Mouse (Mus musculus): ENCODE measurements around the gene Rrp7a.

The Rrp7a gene

GRCm38 (mm10) chr15:83111874-83112273 lies 10.7 kb downstream of the Rrp7a start:
- in situ Hi-C loops (cut with MboI, MseI): no loop called here

DNA sequence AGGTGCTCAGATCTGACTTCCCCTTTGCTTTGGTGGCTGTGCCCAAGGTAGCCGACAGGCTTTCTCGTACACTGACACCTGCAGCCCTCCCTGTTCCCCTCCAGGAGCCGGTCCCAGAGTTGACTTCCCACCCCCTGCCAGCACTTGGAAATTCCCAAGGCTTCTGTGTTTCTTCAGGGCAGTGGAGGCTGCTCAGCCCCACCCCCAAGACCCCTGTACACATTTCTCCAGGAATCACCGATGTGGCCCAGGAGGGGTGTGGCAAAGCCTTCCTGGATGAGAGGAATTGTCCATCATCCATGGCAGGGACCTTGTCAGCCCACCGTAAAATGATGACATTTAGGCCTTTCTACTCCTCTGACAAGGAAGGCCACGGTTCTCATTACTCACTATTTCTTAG lies 11.3 kb downstream of the Rrp7a start:
- in situ Hi-C loops (cut with MboI, MseI): no loop called here

- in situ Hi-C loops (cut with MboI, MseI): loop anchor here (10.0 kb wide), 2 partner anchors 63 to 303 kb away; no protein-coding TSS in a partner anchor
Observed at GRCm38 (mm10) chr15:83107814-83108213, 14.8 kb downstream of the Rrp7a start.

DNA sequence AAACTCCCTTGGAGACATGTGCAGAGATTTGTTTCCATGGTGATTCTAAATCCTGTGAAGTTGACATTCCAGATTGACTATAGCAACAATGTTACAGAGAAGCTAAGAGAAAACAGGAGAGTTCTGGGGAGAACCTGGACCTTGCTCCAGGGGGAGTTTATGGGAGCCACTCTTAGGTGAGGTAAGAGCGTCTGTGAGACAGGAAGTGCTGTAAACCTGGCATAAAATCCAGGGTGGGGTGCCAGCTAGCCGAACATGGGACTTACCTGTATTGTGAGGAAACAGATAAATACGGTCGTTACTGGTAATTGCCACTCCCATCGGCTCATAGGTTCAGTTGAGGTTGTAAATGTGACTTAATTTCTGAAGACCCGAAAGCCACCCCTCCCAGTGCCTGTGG lies 16.2 kb downstream of the Rrp7a start:
- in situ Hi-C loops (cut with MboI, MseI): loop anchor here (10.0 kb wide), 2 partner anchors 62 to 302 kb away; no protein-coding TSS in a partner anchor

- in situ Hi-C loops (cut with MboI, MseI): loop anchor here (10.0 kb wide), 2 partner anchors 58 to 298 kb away; no protein-coding TSS in a partner anchor
Observed at GRCm38 (mm10) chr15:83103111-83103510, 19.5 kb downstream of the Rrp7a start.

GRCm38 (mm10) chr15:83100332-83100662 lies 22.3 kb downstream of the Rrp7a start:
- in situ Hi-C loops (cut with MboI, MseI): loop anchor here (10.0 kb wide), 2 partner anchors 55 to 295 kb away; no protein-coding TSS in a partner anchor

DNA sequence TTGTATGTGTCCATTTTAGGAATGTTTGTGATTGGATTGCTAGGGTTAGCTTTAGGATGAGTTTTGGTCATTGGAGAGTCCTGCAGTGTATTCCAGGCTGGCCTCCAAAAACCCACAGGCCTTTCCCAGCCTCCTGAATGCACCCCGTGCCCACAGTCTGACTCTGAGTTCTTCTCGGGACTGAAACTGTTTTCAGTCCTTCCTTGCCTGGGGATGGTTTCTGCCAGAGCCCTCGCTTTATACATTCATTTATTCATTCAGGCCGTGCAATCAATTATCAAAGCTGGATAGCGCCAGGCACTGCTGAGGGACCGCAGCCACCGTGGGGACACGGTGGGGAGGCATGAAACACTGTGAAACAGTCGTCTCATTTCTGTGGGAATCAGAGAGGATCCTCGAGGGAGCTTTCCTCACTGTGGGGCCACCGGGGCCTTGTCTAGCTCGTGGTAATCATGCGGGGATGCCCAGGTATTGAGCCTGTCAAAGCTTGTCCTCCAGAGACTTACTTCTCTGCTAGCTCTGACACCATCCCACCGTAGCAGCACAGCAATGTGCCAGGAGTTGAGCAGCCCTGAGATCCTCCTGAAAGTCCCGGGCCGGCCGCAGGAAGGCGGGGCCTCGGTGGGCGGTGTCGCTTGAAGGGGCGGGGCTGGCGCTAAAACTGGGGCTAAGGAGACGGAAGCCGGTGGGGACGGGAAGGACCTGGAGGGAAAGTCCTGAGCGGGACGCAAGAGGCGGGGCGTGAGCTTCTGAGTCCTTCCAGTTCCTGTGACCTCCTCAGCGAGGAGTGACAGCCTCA lies 22.9 kb downstream of the Rrp7a start:
- in situ Hi-C loops (cut with MboI, MseI): loop anchor here (10.0 kb wide), 2 partner anchors 55 to 295 kb away; no protein-coding TSS in a partner anchor

DNA sequence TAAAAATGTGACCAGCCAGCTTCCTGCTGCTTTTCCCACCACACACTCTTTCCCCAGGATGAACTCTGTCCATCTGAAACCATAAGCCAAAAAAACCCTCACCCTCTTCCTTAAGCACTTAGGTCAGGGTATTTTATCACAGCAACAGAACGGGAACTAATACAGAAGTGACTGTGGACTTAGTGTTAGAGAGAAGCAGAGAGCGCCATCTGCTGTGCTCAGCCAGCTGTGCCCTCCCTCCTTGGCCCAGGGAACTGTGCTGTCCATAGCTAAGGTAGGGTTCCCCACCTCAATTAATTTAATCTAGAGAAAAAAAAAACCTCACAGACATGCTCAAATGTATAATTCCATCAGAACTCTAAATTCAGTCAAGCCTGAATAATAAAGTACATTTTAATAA lies 26.7 kb downstream of the Rrp7a start:
- in situ Hi-C loops (cut with MboI, MseI): no loop called here

- in situ Hi-C loops (cut with MboI, MseI): no loop called here
Observed at GRCm38 (mm10) chr15:83093687-83094086, 28.9 kb downstream of the Rrp7a start.

DNA sequence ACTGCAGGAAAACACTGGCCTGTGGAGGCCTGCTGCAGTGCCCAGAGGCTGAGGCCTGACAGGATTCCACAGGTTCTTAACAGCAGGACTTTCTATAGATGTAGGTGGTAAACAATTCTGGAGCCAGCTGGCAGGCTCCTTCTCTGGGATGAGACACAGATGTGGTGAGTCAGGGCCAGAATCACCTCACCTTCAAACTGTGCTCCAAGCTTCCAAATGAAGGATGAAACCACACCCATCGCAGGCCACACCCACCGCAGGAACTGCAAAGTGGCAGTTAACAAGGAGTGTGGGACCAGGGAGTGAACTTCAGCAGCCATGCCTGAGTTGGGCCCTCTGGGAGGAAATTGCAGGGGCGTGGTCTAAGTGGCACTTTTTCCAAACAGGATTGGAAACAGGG lies 31.7 kb downstream of the Rrp7a start:
- in situ Hi-C loops (cut with MboI, MseI): no loop called here

DNA sequence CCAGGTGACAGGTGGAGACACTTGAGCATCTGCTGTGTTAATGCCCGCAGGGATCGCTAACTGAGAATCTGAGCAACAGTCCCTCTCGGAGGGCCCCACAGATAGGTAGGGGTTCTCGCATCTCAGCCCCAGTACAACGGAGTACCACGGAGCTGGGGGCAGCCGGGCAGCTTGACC lies 33.3 kb downstream of the Rrp7a start, which contains the start of gene Serhl:
Serhl (plus strand) TSS at position 78 of the 177 bp plus-strand sequence.
- in situ Hi-C loops (cut with MboI, MseI): no loop called here

GRCm38 (mm10) chr15:83088495-83089428 lies 33.8 kb downstream of the Rrp7a start:
- in situ Hi-C loops (cut with MboI, MseI): no loop called here

DNA sequence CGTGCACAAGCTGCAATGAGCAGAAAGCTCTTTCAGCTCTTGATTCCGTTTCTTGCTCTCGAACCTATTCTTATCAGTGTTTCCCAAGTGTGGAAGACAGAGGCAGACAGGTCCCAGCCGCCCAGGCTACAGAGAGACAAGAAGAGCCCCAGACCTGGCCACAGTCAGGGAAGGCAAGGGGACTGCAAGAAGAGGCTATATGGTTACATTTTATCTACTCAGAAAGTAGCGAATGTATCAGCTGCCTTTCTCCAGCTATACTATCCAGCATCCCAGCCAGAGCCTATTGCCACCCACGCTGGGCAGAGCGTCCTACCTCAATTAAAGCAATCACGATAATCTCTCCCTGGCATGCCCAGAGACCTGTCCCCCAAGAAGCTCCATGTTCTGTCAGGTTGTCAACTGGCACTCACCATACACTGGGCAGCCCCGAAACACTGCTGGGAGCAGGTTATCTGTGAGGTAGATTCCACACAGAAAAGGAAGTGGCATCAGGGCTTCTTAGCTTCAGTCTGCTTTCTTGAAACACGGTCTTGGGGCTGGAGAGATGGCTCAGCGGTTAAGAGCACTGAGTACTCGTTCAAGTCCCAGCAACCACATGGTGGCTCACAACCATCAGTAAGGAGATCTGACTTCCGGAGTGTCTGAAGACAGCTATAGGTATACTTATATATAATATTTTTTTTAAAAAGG lies 35.8 kb downstream of the Rrp7a start:
- in situ Hi-C loops (cut with MboI, MseI): no loop called here

GRCm38 (mm10) chr15:83085901-83086300 lies 36.7 kb downstream of the Rrp7a start:
- in situ Hi-C loops (cut with MboI, MseI): no loop called here

DNA sequence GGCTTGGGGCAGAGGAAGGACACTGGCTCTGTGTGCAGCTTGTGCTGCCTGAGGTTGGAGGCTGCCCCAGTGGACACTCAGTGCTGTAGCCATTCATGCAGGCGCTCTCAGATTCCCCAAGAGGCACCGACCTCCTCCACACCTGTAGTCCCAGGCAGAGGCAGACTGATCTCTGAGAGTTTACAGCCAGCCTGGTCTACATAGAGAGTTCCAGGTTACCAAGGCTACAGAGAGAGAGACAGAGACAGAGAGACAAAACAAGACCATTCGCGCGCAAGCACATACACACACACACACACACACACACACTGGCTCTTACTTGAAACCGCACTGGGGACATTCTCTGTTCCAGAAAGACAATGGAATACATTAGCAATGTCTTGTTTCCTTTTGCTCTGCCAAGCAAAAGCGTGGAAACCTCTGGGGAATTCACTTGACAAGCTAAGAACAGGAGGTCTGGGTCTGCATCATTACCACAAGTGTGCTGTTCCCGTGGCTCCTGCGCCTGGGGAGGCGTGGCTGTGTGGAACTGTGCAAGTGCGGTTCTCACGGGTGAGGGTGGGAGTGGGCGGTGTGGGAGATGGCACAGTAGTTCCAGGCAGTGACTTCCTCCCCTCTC lies 38.5 kb downstream of the Rrp7a start:
- in situ Hi-C loops (cut with MboI, MseI): no loop called here

- in situ Hi-C loops (cut with MboI, MseI): no loop called here
Observed at GRCm38 (mm10) chr15:83083530-83083929, 39.1 kb downstream of the Rrp7a start.

DNA sequence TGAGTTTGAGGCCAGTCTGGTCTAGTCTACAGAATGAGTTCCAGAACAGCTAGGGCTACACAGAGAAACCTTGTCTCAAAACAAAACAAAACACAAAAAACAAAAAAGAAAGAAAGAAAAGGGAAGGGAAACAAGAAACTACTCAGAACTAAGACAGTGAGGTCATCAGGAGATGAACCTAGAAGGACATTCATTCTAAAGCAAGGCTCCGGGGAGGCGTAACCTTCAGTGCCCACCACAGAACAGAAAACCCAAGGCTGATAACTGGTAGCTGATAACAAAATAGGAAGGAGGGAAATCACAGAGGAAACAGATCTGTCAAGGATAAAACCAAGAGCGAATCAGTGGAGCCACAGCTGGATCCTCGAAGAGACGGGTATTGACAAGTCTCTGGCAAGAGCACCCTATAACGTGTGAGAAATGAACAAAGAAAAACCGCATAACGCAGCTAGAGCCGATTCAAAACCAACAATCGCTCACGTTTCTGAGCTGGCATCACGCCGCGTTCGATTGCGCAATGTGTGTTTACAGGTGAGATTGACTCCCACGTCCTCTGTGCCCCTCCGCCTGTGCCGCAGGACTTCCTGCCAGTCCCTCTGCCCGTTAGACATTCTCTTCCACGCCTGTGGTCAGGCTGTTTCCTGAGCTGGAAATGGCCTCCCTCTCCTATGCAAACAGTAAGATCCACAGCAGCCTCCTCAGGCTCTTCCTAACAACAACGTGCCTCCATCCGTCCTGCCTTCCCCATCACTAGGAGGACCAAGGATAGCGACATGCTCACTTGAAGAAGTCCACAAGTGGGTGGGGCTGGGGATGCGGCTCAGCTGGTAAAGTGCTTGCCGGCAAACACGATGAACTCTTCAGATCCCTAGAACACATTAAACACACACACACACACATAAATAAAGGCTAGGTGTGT lies 46.7 kb downstream of the Rrp7a start:
- in situ Hi-C loops (cut with MboI, MseI): no loop called here

GRCm38 (mm10) chr15:83074179-83074578 lies 48.4 kb downstream of the Rrp7a start:
- in situ Hi-C loops (cut with MboI, MseI): no loop called here

GRCm38 (mm10) chr15:83071752-83072151 lies 50.8 kb downstream of the Rrp7a start:
- in situ Hi-C loops (cut with MboI, MseI): no loop called here

DNA sequence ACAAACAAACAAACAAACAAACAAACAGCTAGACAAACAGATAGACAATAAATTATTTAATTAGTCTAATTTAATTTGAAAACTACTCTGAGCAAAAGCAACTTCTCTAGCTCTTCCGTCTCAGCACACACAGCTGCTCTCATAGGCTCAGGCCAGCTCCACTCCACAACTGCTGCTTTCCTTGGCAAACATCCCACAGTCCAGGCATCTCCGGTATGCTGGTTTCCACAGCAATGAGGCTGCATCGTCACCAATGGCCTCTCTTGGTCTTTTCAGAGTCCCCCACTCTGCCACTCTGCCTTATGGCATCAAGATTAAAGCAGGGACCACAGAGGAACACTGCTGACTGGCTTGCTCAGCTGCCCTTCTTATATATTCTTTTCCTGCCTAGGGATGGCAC lies 51.7 kb downstream of the Rrp7a start:
- in situ Hi-C loops (cut with MboI, MseI): no loop called here

All from regulatory T cell (primary cell).